Mouse (Mus musculus): Measurements from ENCODE around the gene Slc26a9. TPM values are rescaled to one million over a fixed set of nuclear protein-coding genes. Genes with fewer than 3 reads are reported as not detected.

Gene Slc26a9
- polyA plus RNA-seq (2015; fragmentation: Nextera tagmentation; extraction: Ambion mirVana): not detected in 2 replicates

- H3K4me1 ChIP-seq: no peaks in the 10 kb centered on the region; the same call in 1 of the 2 replicates
- no peak within 1 kb of the TSS for H3K4me2 ChIP-seq
- no peaks in the 10 kb centered on the region for H3K9me3 ChIP-seq
- H3K4me3 ChIP-seq: no peak within 1 kb of the TSS
- no peak within 1 kb of the TSS for H3K27ac ChIP-seq
- no peaks in the 10 kb centered on the region for H3K36me3 ChIP-seq
- ATAC-seq (ENCODE audit: insufficient number of reproducible peaks, insufficient read depth, low FRiP score, low TSS enrichment, low read depth): no peak
- H3K9ac ChIP-seq: no peak within 1 kb of the TSS
- H3K27me3 ChIP-seq: no peaks in the 10 kb centered on the region
- WGBS: 35% methylated on average over 10 of the region's 10 CpGs
Observed at GRCm38 (mm10) chr1:131743868-131744464, at the start of gene Slc26a9. Gene Slc26a9 (plus strand): TSS chr1:131744022.

GRCm38 (mm10) chr1:131695308-131695707 is 48.5 kb upstream of the Slc26a9 start:
- H3K4me2 ChIP-seq: no peak overlapping the region
- H3K4me3 ChIP-seq: no peak overlapping the region
- H3K27me3 ChIP-seq: no peaks in the 10 kb centered on the region
- WGBS: 82% methylated on average over 2 of the region's 2 CpGs
- no peak for ATAC-seq (ENCODE audit: insufficient number of reproducible peaks, insufficient read depth, low FRiP score, low TSS enrichment, low read depth)
- no peak overlapping the region for H3K27ac ChIP-seq
- H3K9me3 ChIP-seq: no peaks in the 10 kb centered on the region
- H3K4me1 ChIP-seq: peaks cover 14% of the 10 kb centered on the region
- no peaks in the 10 kb centered on the region for H3K36me3 ChIP-seq
- no peak overlapping the region for H3K9ac ChIP-seq

GRCm38 (mm10) chr1:131696325-131696724 is 47.5 kb upstream of the Slc26a9 start:
- WGBS: 28% methylated on average over 4 of the region's 4 CpGs
- no peak overlapping the region for H3K4me2 ChIP-seq
- H3K4me3 ChIP-seq: no peak overlapping the region
- no peak overlapping the region for H3K27ac ChIP-seq
- peaks cover 5% of the 10 kb centered on the region for H3K4me1 ChIP-seq
- ATAC-seq (ENCODE audit: insufficient number of reproducible peaks, insufficient read depth, low FRiP score, low TSS enrichment, low read depth): no peak
- H3K9me3 ChIP-seq: no peaks in the 10 kb centered on the region
- H3K36me3 ChIP-seq: no peaks in the 10 kb centered on the region
- no peak overlapping the region for H3K9ac ChIP-seq
- no peaks in the 10 kb centered on the region for H3K27me3 ChIP-seq

GRCm38 (mm10) chr1:131698770-131699169 is 45.1 kb upstream of the Slc26a9 start:
- Histone ChIP-seq H3K4me2 (no peak overlapping the region), H3K9ac (no peak overlapping the region), H3K36me3 (no peaks in the 10 kb centered on the region), H3K4me3 (no peak overlapping the region), H3K9me3 (no peaks in the 10 kb centered on the region), H3K27me3 (no peaks in the 10 kb centered on the region), H3K4me1 (0 out of 2 replicates have a peak, but pooled peaks cover 3% of the 10 kb centered on the region), H3K27ac (no peak overlapping the region)
- no peak for ATAC-seq (ENCODE audit: insufficient number of reproducible peaks, insufficient read depth, low FRiP score, low TSS enrichment, low read depth)
- WGBS: 86% methylated on average over 3 of the region's 3 CpGs

GRCm38 (mm10) chr1:131699642-131700041 is 44.2 kb upstream of the Slc26a9 start:
- 79% methylated on average over 4 of the region's 4 CpGs for WGBS
- Histone ChIP-seq H3K36me3 (no peaks in the 10 kb centered on the region), H3K27ac (no peak overlapping the region), H3K9ac (no peak overlapping the region), H3K4me1 (0 out of 2 replicates have a peak, but pooled peaks cover 3% of the 10 kb centered on the region), H3K27me3 (no peaks in the 10 kb centered on the region), H3K9me3 (no peaks in the 10 kb centered on the region), H3K4me3 (no peak overlapping the region), H3K4me2 (no peak overlapping the region)
- no peak for ATAC-seq (ENCODE audit: insufficient number of reproducible peaks, insufficient read depth, low FRiP score, low TSS enrichment, low read depth)

- no peak overlapping the region for H3K4me2 ChIP-seq
- H3K9ac ChIP-seq: no peak overlapping the region
- H3K9me3 ChIP-seq: no peaks in the 10 kb centered on the region
- no peak for ATAC-seq (ENCODE audit: insufficient number of reproducible peaks, insufficient read depth, low FRiP score, low TSS enrichment, low read depth)
- H3K4me1 ChIP-seq: 0 out of 2 replicates have a peak, but pooled peaks cover 3% of the 10 kb centered on the region
- WGBS: 69% methylated on average over 5 of the region's 5 CpGs
- H3K27me3 ChIP-seq: no peaks in the 10 kb centered on the region
- H3K27ac ChIP-seq: no peak overlapping the region
- no peaks in the 10 kb centered on the region for H3K36me3 ChIP-seq
- no peak overlapping the region for H3K4me3 ChIP-seq
Observed at GRCm38 (mm10) chr1:131700447-131700846, 43.4 kb upstream of the Slc26a9 start.

GRCm38 (mm10) chr1:131701391-131701790 is 42.4 kb upstream of the Slc26a9 start:
- no peak overlapping the region for H3K4me3 ChIP-seq
- H3K9me3 ChIP-seq: no peaks in the 10 kb centered on the region
- H3K27ac ChIP-seq: no peak overlapping the region
- H3K9ac ChIP-seq: no peak overlapping the region
- 83% methylated on average over 5 of the region's 5 CpGs for WGBS
- H3K4me2 ChIP-seq: no peak overlapping the region
- H3K36me3 ChIP-seq: no peaks in the 10 kb centered on the region
- 0 out of 2 replicates have a peak, but pooled peaks cover 1% of the 10 kb centered on the region for H3K4me1 ChIP-seq
- ATAC-seq (ENCODE audit: insufficient number of reproducible peaks, insufficient read depth, low FRiP score, low TSS enrichment, low read depth): no peak
- no peaks in the 10 kb centered on the region for H3K27me3 ChIP-seq

- no peak overlapping the region for H3K4me2 ChIP-seq
- no peaks in the 10 kb centered on the region for H3K36me3 ChIP-seq
- no peaks in the 10 kb centered on the region for H3K4me1 ChIP-seq
- H3K27me3 ChIP-seq: no peaks in the 10 kb centered on the region
- H3K9ac ChIP-seq: no peak overlapping the region
- H3K27ac ChIP-seq: no peak overlapping the region
- H3K9me3 ChIP-seq: no peaks in the 10 kb centered on the region
- no peak overlapping the region for H3K4me3 ChIP-seq
- ATAC-seq (ENCODE audit: insufficient number of reproducible peaks, insufficient read depth, low FRiP score, low TSS enrichment, low read depth): no peak
- 76% methylated on average over 8 of the region's 8 CpGs for WGBS
Observed at GRCm38 (mm10) chr1:131702094-131702766, 41.6 kb upstream of the Slc26a9 start.

GRCm38 (mm10) chr1:131703482-131703881 is 40.3 kb upstream of the Slc26a9 start:
- Histone ChIP-seq H3K27ac (no peak overlapping the region), H3K4me2 (no peak overlapping the region), H3K9ac (no peak overlapping the region), H3K4me1 (no peaks in the 10 kb centered on the region), H3K4me3 (no peak overlapping the region), H3K27me3 (no peaks in the 10 kb centered on the region), H3K36me3 (no peaks in the 10 kb centered on the region), H3K9me3 (no peaks in the 10 kb centered on the region)
- WGBS: 84% methylated on average over 2 of the region's 2 CpGs
- no peak for ATAC-seq (ENCODE audit: insufficient number of reproducible peaks, insufficient read depth, low FRiP score, low TSS enrichment, low read depth)

GRCm38 (mm10) chr1:131708338-131708737 is 35.5 kb upstream of the Slc26a9 start:
- Histone ChIP-seq H3K27ac (no peak overlapping the region), H3K9me3 (no peaks in the 10 kb centered on the region), H3K4me3 (no peak overlapping the region), H3K4me1 (no peaks in the 10 kb centered on the region), H3K4me2 (no peak overlapping the region), H3K27me3 (no peaks in the 10 kb centered on the region), H3K36me3 (no peaks in the 10 kb centered on the region), H3K9ac (no peak overlapping the region)
- WGBS: 26% methylated on average over 4 of the region's 4 CpGs
- no peak for ATAC-seq (ENCODE audit: insufficient number of reproducible peaks, insufficient read depth, low FRiP score, low TSS enrichment, low read depth)

GRCm38 (mm10) chr1:131711518-131711917 is 32.3 kb upstream of the Slc26a9 start:
- H3K4me2 ChIP-seq: no peak overlapping the region
- ATAC-seq (ENCODE audit: insufficient number of reproducible peaks, insufficient read depth, low FRiP score, low TSS enrichment, low read depth): no peak

GRCm38 (mm10) chr1:131712386-131712785 is 31.4 kb upstream of the Slc26a9 start:
- Histone ChIP-seq H3K27me3 (no peaks in the 10 kb centered on the region), H3K9me3 (no peaks in the 10 kb centered on the region), H3K36me3 (no peaks in the 10 kb centered on the region), H3K4me2 (no peak overlapping the region), H3K9ac (no peak overlapping the region), H3K4me3 (no peak overlapping the region), H3K4me1 (0 out of 2 replicates have a peak, but pooled peaks cover 4% of the 10 kb centered on the region), H3K27ac (no peak overlapping the region)
- no peak for ATAC-seq (ENCODE audit: insufficient number of reproducible peaks, insufficient read depth, low FRiP score, low TSS enrichment, low read depth)
- WGBS: 20% methylated on average over 2 of the region's 2 CpGs

More at GRCm38 (mm10) chr1:131711518-131711917, 32.3 kb upstream of the Slc26a9 start:
- 0 out of 2 replicates have a peak, but pooled peaks cover 4% of the 10 kb centered on the region for H3K4me1 ChIP-seq
- H3K9ac ChIP-seq: no peak overlapping the region
- no peaks in the 10 kb centered on the region for H3K36me3 ChIP-seq
- H3K9me3 ChIP-seq: no peaks in the 10 kb centered on the region
- WGBS: 77% methylated on average over 10 of the region's 10 CpGs
- no peak overlapping the region for H3K27ac ChIP-seq
- no peaks in the 10 kb centered on the region for H3K27me3 ChIP-seq
- H3K4me3 ChIP-seq: no peak overlapping the region
